Mouse (Mus musculus) T-helper 2 cell (primary cell): Measurements from ENCODE around the gene Gosr1.
"Not testable (repeated sequence)": the region's sequence is repeated elsewhere in the genome, so short reads cannot be mapped to it uniquely, and the experiment has no call there.

Experiments
- in situ Hi-C: fragments of 300-600 bp; cut with MboI, MseI; formaldehyde crosslinking; loops from one replicate; pipeline ENCODE4 v1.15.1; 2025; ENCODE audit warnings: high pct_unique_total_duplicates

The Gosr1 gene

GRCm38 (mm10) chr11:76763053-76763740 is at the start of gene Gosr1:
Gosr1 (minus strand) TSS chr11:76763579.
- in situ Hi-C loops: no loop called here

- in situ Hi-C loops: no loop called here
Observed at GRCm38 (mm10) chr11:76810706-76811495, 47.5 kb upstream of the Gosr1 start.

GRCm38 (mm10) chr11:76809450-76809849 is 46.1 kb upstream of the Gosr1 start:
- in situ Hi-C loops: no loop called here

- in situ Hi-C loops: no loop called here
Observed at GRCm38 (mm10) chr11:76808550-76808949, 45.2 kb upstream of the Gosr1 start.

DNA sequence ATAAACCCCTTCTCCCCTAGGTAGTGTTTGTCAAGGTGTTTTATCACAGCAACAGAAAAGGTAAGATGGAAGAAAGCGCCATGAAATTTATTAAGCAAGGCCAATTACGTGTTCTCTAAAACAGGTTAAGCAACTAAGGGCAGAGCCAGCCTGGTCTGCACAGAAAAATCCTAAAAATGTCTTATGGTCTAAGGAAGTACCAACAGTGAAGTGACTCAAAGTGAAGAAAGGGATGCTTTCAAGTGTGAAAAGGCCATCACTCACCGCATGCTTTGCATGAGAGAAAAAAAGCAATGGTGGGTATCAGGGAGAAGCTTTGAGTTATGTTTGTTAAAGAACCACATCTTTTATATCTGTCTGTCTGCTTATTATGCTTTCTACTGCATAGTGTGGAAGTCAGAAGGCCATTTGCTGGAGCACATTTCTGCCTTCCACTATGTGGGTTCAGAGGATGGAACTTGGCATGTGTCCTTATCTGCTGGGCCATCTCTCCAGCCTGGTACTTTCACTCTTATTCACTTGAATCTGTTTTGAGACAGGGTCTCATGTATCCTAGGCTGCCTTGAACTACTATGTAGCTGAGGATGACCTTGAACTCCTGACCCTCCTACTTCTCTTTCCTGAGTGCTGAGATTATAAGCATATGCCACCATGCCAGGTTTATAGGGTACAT is 43.8 kb upstream of the Gosr1 start:
- in situ Hi-C loops: no loop called here

GRCm38 (mm10) chr11:76806026-76806425 is 42.6 kb upstream of the Gosr1 start:
- in situ Hi-C loops: no loop called here

GRCm38 (mm10) chr11:76805072-76805471 is 41.7 kb upstream of the Gosr1 start:
- in situ Hi-C loops: not testable (repeated sequence)

- in situ Hi-C loops: loop anchor here (5.0 kb wide), 1 partner anchor 89 kb away; no protein-coding TSS in a partner anchor
Observed at GRCm38 (mm10) chr11:76803266-76803665, 39.9 kb upstream of the Gosr1 start.

GRCm38 (mm10) chr11:76797236-76797635 is 33.9 kb upstream of the Gosr1 start:
- in situ Hi-C loops: no loop called here

GRCm38 (mm10) chr11:76795326-76795725 is 31.9 kb upstream of the Gosr1 start:
- in situ Hi-C loops: no loop called here

GRCm38 (mm10) chr11:76791331-76791730 is 28.0 kb upstream of the Gosr1 start:
- in situ Hi-C loops: no loop called here

DNA sequence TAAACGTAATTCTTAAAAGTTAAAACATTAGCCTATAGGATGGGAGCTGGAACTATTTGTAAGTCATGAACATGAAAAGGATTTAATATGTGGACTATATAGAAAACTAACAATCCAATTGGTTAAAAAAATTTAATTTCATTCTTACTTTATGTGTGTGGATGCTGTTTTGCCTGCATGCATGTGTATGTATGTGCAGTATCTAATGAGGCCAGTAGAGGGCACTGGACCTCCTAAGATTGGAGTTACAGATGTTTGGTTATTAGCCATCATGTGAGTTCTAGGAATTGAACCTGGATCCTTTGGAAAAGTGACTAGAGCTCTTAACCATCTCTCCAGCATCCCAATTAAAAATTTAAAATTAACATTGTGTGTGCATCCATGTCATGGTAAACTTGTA is 25.9 kb upstream of the Gosr1 start:
- in situ Hi-C loops: no loop called here

DNA sequence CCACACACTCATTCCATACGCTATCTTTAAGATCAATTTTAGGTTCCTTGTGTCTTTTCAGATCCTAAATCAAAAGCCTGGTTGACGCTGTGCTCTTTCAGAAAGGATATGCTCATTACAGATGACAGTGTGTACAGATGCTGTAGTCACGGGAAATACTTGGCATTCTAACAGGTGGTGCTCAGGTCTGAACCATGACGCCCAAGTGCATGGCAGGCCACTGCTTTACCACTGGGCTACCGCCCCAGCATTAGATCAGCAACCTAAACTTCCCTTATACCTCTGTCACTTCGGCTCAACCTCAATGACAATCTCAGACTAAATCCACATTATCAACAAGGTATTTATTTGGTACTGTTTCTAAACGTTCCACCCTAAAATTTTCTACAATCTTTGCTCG is 12.2 kb upstream of the Gosr1 start:
- in situ Hi-C loops: no loop called here

GRCm38 (mm10) chr11:76773811-76774210 is 10.4 kb upstream of the Gosr1 start:
- in situ Hi-C loops: no loop called here

GRCm38 (mm10) chr11:76770566-76770965 is 7.2 kb upstream of the Gosr1 start:
- in situ Hi-C loops: no loop called here

DNA sequence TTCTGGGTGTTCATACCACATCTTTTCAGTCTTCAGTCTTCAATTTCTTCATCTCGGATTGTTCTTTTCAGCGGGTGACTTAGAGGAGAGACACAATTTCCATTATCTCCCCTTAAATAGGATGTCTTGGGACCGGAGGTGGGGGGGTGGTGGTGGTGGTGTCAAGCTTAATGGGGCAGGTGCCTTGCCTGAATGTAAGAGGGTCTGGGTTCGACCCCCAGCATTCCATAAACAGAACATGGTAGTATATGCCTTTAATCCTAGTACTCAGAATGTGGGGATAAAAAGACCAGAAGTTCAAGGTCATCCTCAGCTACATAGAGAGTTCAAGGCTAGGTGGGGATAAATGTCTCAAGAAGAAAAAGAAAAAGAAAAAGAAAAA is 353 bp upstream of the Gosr1 start:
- in situ Hi-C loops: no loop called here

GRCm38 (mm10) chr11:76752276-76752675 is 11.1 kb downstream of the Gosr1 start:
- in situ Hi-C loops: no loop called here

- in situ Hi-C loops: no loop called here
Observed at GRCm38 (mm10) chr11:76748819-76749218, 14.6 kb downstream of the Gosr1 start.

- in situ Hi-C loops: no loop called here
Observed at GRCm38 (mm10) chr11:76745921-76746320, 17.5 kb downstream of the Gosr1 start.

DNA sequence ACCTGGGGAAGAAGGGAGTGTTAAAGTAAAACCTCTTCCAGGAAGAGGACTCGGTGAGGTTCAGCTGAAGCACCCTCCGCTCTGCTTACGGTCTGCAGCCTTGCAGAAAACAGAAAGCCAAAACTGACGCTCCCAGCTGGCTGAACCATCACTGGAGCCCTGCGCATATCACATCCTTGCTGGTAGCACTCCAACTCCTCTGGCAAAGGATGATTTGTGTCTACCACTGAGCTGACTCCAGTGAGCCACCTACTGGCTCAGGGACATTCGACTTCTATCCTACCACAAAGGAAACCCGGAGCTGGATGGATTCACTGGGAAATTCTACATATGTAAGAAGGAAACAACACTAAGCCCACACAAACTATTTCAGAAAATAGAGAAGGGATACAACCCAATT is 18.8 kb downstream of the Gosr1 start:
- in situ Hi-C loops: no loop called here

DNA sequence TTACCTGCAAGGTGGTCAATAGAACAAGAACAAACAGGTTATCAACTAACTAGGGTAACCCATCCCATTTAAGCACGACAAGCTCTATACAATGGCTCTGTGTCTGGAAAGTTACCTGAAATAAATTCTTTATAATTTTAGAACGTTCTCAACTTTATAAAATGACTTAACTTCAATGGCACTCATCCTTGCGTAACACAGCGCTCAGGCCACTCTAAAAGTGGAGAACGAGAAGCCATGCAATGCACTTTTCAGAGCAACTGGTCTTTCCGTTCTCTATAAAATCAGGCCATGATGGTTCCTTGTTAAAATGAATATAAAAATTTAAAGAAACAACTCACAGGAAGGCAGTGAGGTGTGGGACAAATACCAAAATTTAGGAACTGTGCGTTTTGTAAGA is 20.9 kb downstream of the Gosr1 start:
- in situ Hi-C loops: no loop called here

DNA sequence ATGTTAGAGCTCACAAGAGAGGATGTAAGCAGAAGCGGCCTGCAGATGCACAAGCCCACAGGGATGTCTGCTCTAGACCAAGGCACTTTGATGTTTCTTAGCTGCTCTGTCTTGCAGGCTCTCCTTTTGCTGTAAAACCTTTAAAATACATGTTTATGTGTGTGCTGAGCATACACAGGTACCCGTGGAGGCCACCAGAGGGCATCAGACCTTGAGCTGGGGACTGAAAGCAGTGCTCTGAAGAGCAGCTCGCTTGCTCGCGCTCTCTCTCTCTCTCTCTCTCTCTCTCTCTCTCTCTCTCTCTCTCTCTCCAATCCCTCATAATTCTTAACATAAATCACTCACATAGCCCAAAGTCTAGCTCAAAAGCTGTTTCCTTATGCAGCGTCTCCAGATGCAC is 24.3 kb downstream of the Gosr1 start:
- in situ Hi-C loops: no loop called here
